Mouse (Mus musculus) kidney, embryonic 15.5 days (tissue): ENCODE data around the gene Ezh1. TPM values are rescaled to one million over a fixed set of nuclear protein-coding genes. Genes with fewer than 3 reads are reported as not detected.

Experiments used
- ATAC-seq: fragments of 200-750 bp; cut with Nextera tagmentation; replicated peaks from 2 replicates; pipeline ENCODE4 v1.8.0; 2017; ENCODE audit warnings: moderate TSS enrichment; ENCODE audit not compliant: low FRiP score
- H3K27ac ChIP-seq: fragments of 300-500 bp; sonication (generic); 2 replicates; pipeline ENCODE4 v1.5.1; 2015; ENCODE audit warnings: mild to moderate bottlenecking, inconsistent platforms
- H3K27me3 ChIP-seq: fragments of 300-500 bp; sonication (generic); 2 replicates; pipeline ENCODE4 v1.6.1; 2015; ENCODE audit warnings: inconsistent platforms
- H3K36me3 ChIP-seq: fragments of 300-500 bp; sonication (generic); 2 replicates; pipeline ENCODE4 v1.6.1; 2015; ENCODE audit warnings: inconsistent platforms
- H3K4me1 ChIP-seq: fragments of 300-500 bp; sonication (generic); 2 replicates; pipeline ENCODE4 v1.6.1; 2015; ENCODE audit warnings: inconsistent platforms
- H3K4me2 ChIP-seq: fragments of 300-500 bp; sonication (generic); 2 replicates; pipeline ENCODE4 v1.6.1; 2015; ENCODE audit warnings: moderate library complexity, mild to moderate bottlenecking, inconsistent platforms
- H3K4me3 ChIP-seq: fragments of 300-500 bp; sonication (generic); replicated peaks from 2 replicates; pipeline ENCODE4 v1.5.1; 2015; ENCODE audit warnings: mild to moderate bottlenecking, inconsistent platforms
- H3K9ac ChIP-seq: fragments of 300-500 bp; sonication (generic); 2 replicates; pipeline ENCODE4 v1.6.1; 2015; ENCODE audit warnings: mild to moderate bottlenecking, inconsistent platforms
- H3K9me3 ChIP-seq: fragments of 300-500 bp; sonication (generic); replicated peaks from 2 replicates; pipeline ENCODE4 v1.6.1; 2016; ENCODE audit warnings: inconsistent platforms
- WGBS: fragments of 180-500 bp; shearing (Covaris S2); methylation state at CpG from one replicate; pipeline ENCODE4 v1.1.7; 2015; ENCODE audit warnings: mixed read lengths; 5-methylcytosine and 5-hydroxymethylcytosine counted together
- polyA plus RNA-seq: library from polyadenylated mRNA; unstranded; fragments of >200 nt; fragmentation: Nextera tagmentation; extraction: Ambion mirVana; gene quantifications from 2 replicates; pipeline ENCODE4 v1.2.1, GENCODE M21; 2015

The Ezh1 gene
- polyA plus RNA-seq, 1 experiment from 2014 or later = 27.0 TPM

GRCm38 (mm10) chr11:101143338-101144225 is 82.7 kb downstream of the Ezh1 start:
- Histone ChIP-seq H3K27ac (peak overlapping the region; percentile 68), H3K4me2 (peak overlapping the region; percentile 67), H3K27me3 (0 out of 2 replicates have a peak, but pooled peaks cover 2% of the 10 kb centered on the region), H3K9me3 (no peaks in the 10 kb centered on the region), H3K4me1 (peaks cover 39% of the 10 kb centered on the region), H3K36me3 (no peaks in the 10 kb centered on the region), H3K9ac (peak overlapping the region; percentile 16; the same call in 1 of the 2 replicates), H3K4me3 (peak overlapping the region; percentile 37)
- 0 out of 2 replicates have a peak, but pooled peaks have one; percentile 61 for ATAC-seq
- 19% methylated on average over 18 of the region's 19 CpGs for WGBS

GRCm38 (mm10) chr11:101142215-101142967 is 83.9 kb downstream of the Ezh1 start:
- H3K27ac ChIP-seq = no peak overlapping the region
- no peaks in the 10 kb centered on the region for H3K9me3 ChIP-seq
- H3K4me3 ChIP-seq = no peak overlapping the region
- 0 out of 2 replicates have a peak, but pooled peaks cover 2% of the 10 kb centered on the region for H3K27me3 ChIP-seq
- 85% methylated on average over 10 of the region's 10 CpGs for WGBS
- H3K9ac ChIP-seq = no peak overlapping the region
- H3K4me1 ChIP-seq = peaks cover 35% of the 10 kb centered on the region
- H3K36me3 ChIP-seq = no peaks in the 10 kb centered on the region
- H3K4me2 ChIP-seq = no peak overlapping the region
- ATAC-seq = no peak

Other genes with a start within 250 kb of the Ezh1 start
- gene Atp6v0a1, start 217.0 kb downstream of the Ezh1 start, polyA plus RNA-seq = 36.1 and 46.0 TPM in 2 replicates
- gene Naglu, start 156.5 kb downstream of the Ezh1 start, polyA plus RNA-seq = 16.8 TPM in 2 replicates
- 0.19 and 0.24 TPM in 2 replicates for gene Hsd17b1, start 148.1 kb downstream of the Ezh1 start, polyA plus RNA-seq
- gene Coasy, start 143.9 kb downstream of the Ezh1 start, polyA plus RNA-seq = 46.3 and 46.7 TPM in 2 replicates
- gene Mlx, start 139.2 kb downstream of the Ezh1 start, polyA plus RNA-seq = 44.9 and 46.9 TPM in 2 replicates
- gene Psmc3ip, start 131.0 kb downstream of the Ezh1 start, polyA plus RNA-seq = 37.3 and 38.0 TPM in 2 replicates
- 21.3 and 24.5 TPM in 2 replicates for gene Retreg3, start 106.6 kb downstream of the Ezh1 start, polyA plus RNA-seq
- gene Tubg1, start 106.5 kb downstream of the Ezh1 start, polyA plus RNA-seq = 86.3 and 99.6 TPM in 2 replicates
- 3.8 and 4.2 TPM in 2 replicates for gene Tubg2, start 70.6 kb downstream of the Ezh1 start, polyA plus RNA-seq
- 1.9 and 2.0 TPM in 2 replicates for gene Cntnap1, start 55.9 kb downstream of the Ezh1 start, polyA plus RNA-seq
- gene Plekhh3, start 55.1 kb downstream of the Ezh1 start, polyA plus RNA-seq = 17.0 and 18.6 TPM in 2 replicates
- 0.78 and 0.82 TPM in 2 replicates for gene Ccr10, start 51.0 kb downstream of the Ezh1 start, polyA plus RNA-seq
- 220 and 232 TPM in 2 replicates for gene Ramp2, start 19.6 kb upstream of the Ezh1 start, polyA plus RNA-seq
- 135 and 147 TPM in 2 replicates for gene Vps25, start 27.2 kb upstream of the Ezh1 start, polyA plus RNA-seq
- 25.5 and 27.2 TPM in 2 replicates for gene Wnk4, start 34.1 kb upstream of the Ezh1 start, polyA plus RNA-seq
- 1.6 and 3.1 TPM in 2 replicates for gene Cntd1, start 52.5 kb upstream of the Ezh1 start, polyA plus RNA-seq
- 185 and 195 TPM in 2 replicates for gene Coa3, start 52.7 kb upstream of the Ezh1 start, polyA plus RNA-seq
- 162 and 166 TPM in 2 replicates for gene Becn1, start 75.8 kb upstream of the Ezh1 start, polyA plus RNA-seq
- gene Psme3, start 89.8 kb upstream of the Ezh1 start, polyA plus RNA-seq = 153 and 156 TPM in 2 replicates
- gene Aoc2, start 98.6 kb upstream of the Ezh1 start, polyA plus RNA-seq = 1.7 and 2.0 TPM in 2 replicates
- gene Aoc3, start 104.1 kb upstream of the Ezh1 start, polyA plus RNA-seq = 0.57 and 0.97 TPM in 2 replicates
- 1.1 and 1.2 TPM in 2 replicates for gene G6pc, start 141.1 kb upstream of the Ezh1 start, polyA plus RNA-seq
- gene Aarsd1, start 191.2 kb upstream of the Ezh1 start, polyA plus RNA-seq = 83.0 and 87.2 TPM in 2 replicates
- 10.0 and 10.3 TPM in 2 replicates for gene Gm27029, start 198.3 kb upstream of the Ezh1 start, polyA plus RNA-seq
- gene Rundc1, start 198.6 kb upstream of the Ezh1 start, polyA plus RNA-seq = 20.4 and 21.7 TPM in 2 replicates
- 12.3 and 12.6 TPM in 2 replicates for gene Ptges3l, start 198.9 kb upstream of the Ezh1 start, polyA plus RNA-seq
- 369 and 421 TPM in 2 replicates for gene Rpl27, start 215.8 kb upstream of the Ezh1 start, polyA plus RNA-seq
- 13.8 and 18.8 TPM in 2 replicates for gene Ifi35, start 221.9 kb upstream of the Ezh1 start, polyA plus RNA-seq
- gene Rnd2, start 238.5 kb upstream of the Ezh1 start, polyA plus RNA-seq = 9.0 and 11.4 TPM in 2 replicates
- gene Vat1, start 239.8 kb upstream of the Ezh1 start, polyA plus RNA-seq = 31.8 and 37.5 TPM in 2 replicates